In genomic region chr10:121642054-121642947, GRCm38 (mm10) we compare ENCODE assay signal across 8 mouse cellular contexts. TPM values are rescaled to one million over a fixed set of nuclear protein-coding genes. Genes with fewer than 3 reads are reported as not detected.
A peak's percentile ranks its signal among the peaks of the same experiment; 100 is the strongest.
DNase-seq lines count a peak whose midpoint lies in the region; ATAC-seq and TF ChIP-seq lines count a peak whose summit lies in the region.

No protein-coding gene starts in this region.

- WGBS in heart, embryonic 15.5 days, result 7% methylated on average over 28 of the region's 28 CpGs
- 8% methylated on average over 28 of the region's 28 CpGs for WGBS in heart, postnatal 0 days

- H3K4me3 ChIP-seq in heart, embryonic 15.5 days, result peak overlapping the region; percentile 49
- H3K4me3 ChIP-seq in heart, postnatal 0 days (ENCODE audit: low read depth, low read length), result peak overlapping the region; percentile 55

- no peak for TF ChIP-seq CTCF in heart, postnatal 0 days (IDR thresholded peaks at IDR 0.05; ENCODE audit: low read depth)

- no peak for DNase-seq in heart, postnatal 14 days
- DNase-seq in brain, adult 2 months (ENCODE audit: low read depth, low spot score), result peak; percentile 36
- DNase-seq in heart, postnatal 0 days (ENCODE audit: low spot score), result no peak
- peak; percentile 15 for DNase-seq in lung, postnatal 36 days
- no peak for DNase-seq in left cerebral cortex, adult 18-20 months (ENCODE audit: low spot score in 2 of 2)
- no peak for DNase-seq in cerebellum, postnatal 4 days (ENCODE audit: low spot score in 2 of 2)

- H3K27ac ChIP-seq in heart, embryonic 15.5 days, result no peak overlapping the region
- H3K27ac ChIP-seq in heart, postnatal 0 days (ENCODE audit: low read depth), result no peak overlapping the region

- no peaks in the 10 kb centered on the region for H3K36me3 ChIP-seq in heart, embryonic 15.5 days
- no peaks in the 10 kb centered on the region for H3K36me3 ChIP-seq in heart, postnatal 0 days (replicated peaks; ENCODE audit: control insufficient read depth, insufficient read depth, low read length)

- TF ChIP-seq EP300 in heart, postnatal 0 days (IDR thresholded peaks at IDR 0.05; ENCODE audit: low read depth), result no peak

- H3K4me2 ChIP-seq in heart, embryonic 15.5 days, result peak overlapping the region; percentile 88
- H3K4me2 ChIP-seq in heart, postnatal 0 days (ENCODE audit: low read depth, low read length), result peak overlapping the region; percentile 87

- no peaks in the 10 kb centered on the region for H3K9me3 ChIP-seq in heart, embryonic 15.5 days (replicated peaks)
- no peaks in the 10 kb centered on the region for H3K9me3 ChIP-seq in heart, postnatal 0 days (replicated peaks; ENCODE audit: control insufficient read depth, low read length)

- no peak for ATAC-seq in heart, embryonic 15.5 days (replicated peaks; ENCODE audit: insufficient number of reproducible peaks, insufficient read depth, low FRiP score, low read depth)
- ATAC-seq in heart, postnatal 0 days (ENCODE audit: insufficient read depth, low read depth), result no peak
- no peak for ATAC-seq in frontal cortex, adult (ENCODE audit: low TSS enrichment)

- H3K4me1 ChIP-seq in heart, embryonic 15.5 days (replicated peaks), result peaks cover 14% of the 10 kb centered on the region
- 0 out of 2 replicates have a peak, but pooled peaks cover 6% of the 10 kb centered on the region for H3K4me1 ChIP-seq in heart, postnatal 0 days (ENCODE audit: control insufficient read depth, insufficient read depth)

- H3K9ac ChIP-seq in heart, embryonic 15.5 days, result peak overlapping the region; percentile 25
- no peak overlapping the region; the same call in 1 of the 2 replicates for H3K9ac ChIP-seq in heart, postnatal 0 days (replicated peaks; ENCODE audit: low read depth, low read length)

- intact Hi-C loops in heart, postnatal 14 days (cut with DNase I), result no loop called here

- peaks cover 34% of the 10 kb centered on the region for H3K27me3 ChIP-seq in heart, embryonic 15.5 days
- H3K27me3 ChIP-seq in heart, postnatal 0 days (ENCODE audit: control insufficient read depth, insufficient read depth, low read length), result peaks cover 32% of the 10 kb centered on the region

RNA-seq across cellular contexts. Expression of gene D930020B18Rik, which starts 0.9 kb away (rescaled TPM):
- 0.09 and 0.19 TPM in 2 replicates for polyA plus RNA-seq in heart, embryonic 15.5 days (2015; fragmentation: Nextera tagmentation; extraction: Ambion mirVana)
- total RNA-seq in heart, postnatal 14 days (2021), result not detected
- not detected in 2 replicates for total RNA-seq in heart, postnatal 0 days (2014; rRNA removed; ENCODE audit: low replicate concordance)
- polyA plus RNA-seq in heart, postnatal 0 days (2015; fragmentation: Nextera tagmentation; extraction: Ambion mirVana), result 0.07 TPM in 1 of 2 replicates, not detected in the other
- total RNA-seq in left cerebral cortex, adult 18-20 months (2021), result under 1 TPM; 0.23 to 0.60 TPM

RNA-seq across cellular contexts. Expression of gene Xpot, which starts 16.2 kb away (rescaled TPM):
- polyA plus RNA-seq in heart, embryonic 15.5 days (2015; fragmentation: Nextera tagmentation; extraction: Ambion mirVana), result 27.8 TPM in 2 replicates
- total RNA-seq in heart, postnatal 14 days (2021), result 10 to 100 TPM; 24.5 to 25.7 TPM
- total RNA-seq in heart, postnatal 0 days (2014; rRNA removed; ENCODE audit: low replicate concordance), result 41.1 and 57.5 TPM in 2 replicates
- 14.8 and 17.4 TPM in 2 replicates for polyA plus RNA-seq in heart, postnatal 0 days (2015; fragmentation: Nextera tagmentation; extraction: Ambion mirVana)
- 10 to 100 TPM; 71.8 to 74.6 TPM for total RNA-seq in left cerebral cortex, adult 18-20 months (2021)

RNA-seq across cellular contexts. Expression of gene Tbk1, which starts 55.7 kb away (rescaled TPM):
- polyA plus RNA-seq in heart, embryonic 15.5 days (2015; fragmentation: Nextera tagmentation; extraction: Ambion mirVana), result 22.0 and 25.3 TPM in 2 replicates
- 10 to 100 TPM; 20.4 to 24.3 TPM for total RNA-seq in heart, postnatal 14 days (2021)
- 12.5 and 23.3 TPM in 2 replicates for total RNA-seq in heart, postnatal 0 days (2014; rRNA removed; ENCODE audit: low replicate concordance)
- 15.5 and 15.7 TPM in 2 replicates for polyA plus RNA-seq in heart, postnatal 0 days (2015; fragmentation: Nextera tagmentation; extraction: Ambion mirVana)
- total RNA-seq in left cerebral cortex, adult 18-20 months (2021), result 10 to 100 TPM; 49.1 to 50.3 TPM

Comparison
In these comparisons a context has a peak if more than half of its experiments do, and no peak if none do; other contexts are left out.
1. DNase-seq: peak in brain, adult 2 months (single experiment) and lung, postnatal 36 days (single experiment); none in heart, postnatal 14 days (0 of 2), heart, postnatal 0 days (single experiment), left cerebral cortex, adult 18-20 months (0 of 2) and cerebellum, postnatal 4 days (0 of 2).